Mouse (Mus musculus) activated CD4-positive, CD25-positive, alpha-beta regulatory T cell, adult 4 months (primary cell): ENCODE measurements at regions not wholly inside any gene's neighbourhood (a gene's known extent, or its start where the extent isn't known, plus 50 kb on each side); places are given as distances from the start of the nearest gene placed in this dataset.
A peak's percentile ranks its signal among the peaks of the same experiment; 100 is the strongest.

ENCODE experiments used
- ATAC-seq: one replicate; pipeline ENCODE4 v1.8.0; 2017

DNA sequence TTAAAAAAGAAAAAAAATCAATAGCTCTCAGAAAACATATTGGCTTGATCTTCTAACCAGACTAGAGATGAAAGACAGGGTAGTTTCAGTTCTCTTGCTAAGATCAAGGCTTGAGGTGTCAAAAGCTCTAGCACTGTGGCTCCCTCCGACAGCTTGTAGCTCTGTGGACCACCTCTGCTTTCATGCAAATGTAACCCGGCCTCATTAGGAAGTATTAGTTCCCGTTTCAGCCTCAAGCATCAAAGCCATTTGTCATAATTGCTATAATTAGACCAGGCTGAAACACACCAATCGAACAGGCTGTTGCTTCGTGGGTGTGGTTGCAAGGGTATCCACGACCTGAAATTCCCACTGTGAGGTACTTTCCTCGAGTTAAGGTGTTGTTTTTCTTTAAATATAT, 140.7 kb upstream of the Klf3 start:
- ATAC-seq = peak; percentile 66

DNA sequence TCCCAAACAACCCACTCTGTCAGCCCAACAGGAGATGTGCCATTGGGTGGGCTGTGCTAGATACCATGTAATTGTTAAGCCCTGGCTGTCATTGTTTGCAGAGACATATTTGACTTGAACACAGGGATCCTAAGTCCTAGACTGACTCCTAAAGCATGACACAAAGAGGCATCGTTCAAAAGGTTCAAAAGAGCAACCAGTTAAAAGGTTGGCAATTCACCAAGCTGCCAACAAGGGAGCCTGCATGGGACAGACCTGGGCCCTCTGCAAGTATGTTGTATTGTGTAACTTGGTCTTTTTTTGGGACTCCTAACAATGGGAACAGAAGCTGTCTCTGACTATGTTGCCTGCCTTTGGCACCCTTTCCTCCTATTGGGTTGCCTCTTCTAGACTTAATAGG, 139.4 kb upstream of the Klf3 start:
- no peak for ATAC-seq

DNA sequence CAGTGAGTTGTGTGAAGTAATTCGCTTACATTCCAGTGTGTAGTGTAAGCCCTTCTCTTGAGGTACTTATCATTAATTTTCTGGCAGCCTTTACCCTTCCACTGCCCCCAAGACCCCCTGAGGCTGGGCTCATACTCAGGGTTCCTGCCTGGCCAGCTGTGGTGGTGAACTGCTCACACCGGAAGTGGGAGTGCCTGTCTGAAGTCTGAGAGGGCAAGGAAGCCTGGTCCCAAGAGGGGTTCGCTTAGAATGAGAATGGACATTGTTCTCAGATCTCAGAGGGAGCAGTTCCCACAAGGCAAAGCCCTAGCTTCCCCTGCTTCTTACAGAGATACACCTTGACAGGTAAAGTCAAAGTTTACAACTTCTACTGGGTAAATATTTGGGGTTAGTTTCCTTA, 138.1 kb upstream of the Klf3 start:
- ATAC-seq = no peak

DNA sequence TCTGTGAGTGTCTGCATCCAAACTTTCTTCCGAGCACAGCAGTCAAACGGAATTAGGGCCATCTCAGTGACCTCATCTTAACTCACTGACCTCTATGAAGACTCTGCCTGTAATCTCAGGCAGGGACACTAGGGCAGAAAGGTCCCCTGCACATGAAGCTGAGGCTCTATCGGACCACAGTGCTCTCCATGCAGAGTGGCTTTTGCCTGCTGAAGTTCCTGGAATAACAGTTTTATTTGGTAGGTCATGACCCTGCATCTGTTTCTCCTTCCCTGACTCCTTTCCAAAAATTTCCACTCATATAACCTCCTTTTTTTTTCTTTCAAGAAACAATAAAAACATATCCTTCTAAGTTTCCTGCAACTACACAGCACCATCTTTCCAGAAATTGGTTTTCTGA, 136.9 kb upstream of the Klf3 start:
- no peak for ATAC-seq

DNA sequence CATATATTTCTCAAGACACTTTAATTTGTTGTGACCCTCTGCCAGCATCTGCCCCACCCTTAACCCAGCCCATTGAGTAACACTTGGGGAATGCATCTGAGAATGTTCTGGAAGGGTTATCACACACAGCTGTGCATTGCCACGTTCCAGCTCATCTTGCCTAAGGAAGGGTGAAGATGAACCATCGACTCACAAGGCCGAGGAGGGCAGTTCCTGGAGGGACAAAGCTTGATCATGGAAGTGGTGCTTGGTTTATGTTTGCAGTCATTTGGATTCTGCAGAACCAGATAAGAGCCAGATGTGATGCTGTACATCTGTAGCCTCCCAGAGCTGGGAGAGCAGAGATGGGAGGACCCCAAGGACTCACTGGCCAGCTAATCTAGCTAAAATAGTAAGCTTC, 136.1 kb upstream of the Klf3 start:
- no peak for ATAC-seq

DNA sequence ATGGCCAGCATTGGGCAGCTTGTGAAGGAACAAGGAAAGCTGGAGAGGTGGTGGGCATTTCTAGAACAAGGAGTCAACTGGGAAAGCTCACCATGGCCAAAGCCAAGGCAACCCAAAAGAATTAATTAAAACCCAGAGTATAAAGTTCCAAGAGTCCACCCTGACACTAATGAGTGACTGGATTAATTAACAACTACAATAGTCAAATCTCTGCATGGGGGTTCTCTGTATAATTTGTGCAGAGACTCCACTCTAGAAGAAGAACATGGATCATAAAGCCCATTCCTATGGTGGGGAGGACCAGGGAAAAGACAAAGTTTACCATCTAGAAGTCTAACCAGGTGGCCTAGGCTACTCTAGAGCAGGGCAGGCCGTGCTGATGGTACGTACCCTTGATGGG, 129.3 kb upstream of the Klf3 start:
- ATAC-seq = no peak

DNA sequence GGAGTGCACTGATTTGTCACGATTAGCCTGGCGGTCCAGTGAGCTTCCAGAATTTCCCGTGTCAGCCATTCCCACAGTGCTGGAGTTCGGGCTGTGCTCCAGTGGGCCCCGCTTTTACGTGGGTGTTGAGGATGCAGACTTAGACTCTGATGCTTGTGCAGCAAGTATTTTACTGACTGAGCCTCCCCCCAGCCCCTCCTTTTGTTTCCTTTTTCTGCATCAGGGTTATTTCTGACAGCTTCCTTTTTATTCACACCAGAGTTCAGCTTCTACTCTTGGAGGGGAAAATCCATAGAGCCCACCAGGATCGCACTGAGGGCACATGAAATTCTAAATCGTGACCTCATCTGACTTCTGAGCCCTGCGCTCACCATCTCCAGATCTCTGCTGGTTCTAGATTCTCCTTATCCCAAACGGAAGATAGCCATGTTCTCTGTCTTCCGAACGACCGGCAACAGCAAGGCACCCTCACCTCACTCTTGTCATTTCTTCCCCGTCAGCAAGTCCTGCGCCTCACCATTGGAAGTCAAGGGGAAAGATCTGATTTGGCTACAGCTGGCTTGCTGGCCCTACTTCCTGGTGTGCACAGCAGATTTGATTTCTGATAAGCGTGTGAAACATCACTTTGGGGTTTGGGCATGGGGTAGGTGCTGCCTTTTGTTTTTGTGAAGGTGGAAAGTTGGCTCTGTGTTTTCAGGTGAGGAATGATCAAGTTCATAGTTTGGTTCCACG, 126.8 kb upstream of the Klf3 start:
- peak; percentile 75 for ATAC-seq

DNA sequence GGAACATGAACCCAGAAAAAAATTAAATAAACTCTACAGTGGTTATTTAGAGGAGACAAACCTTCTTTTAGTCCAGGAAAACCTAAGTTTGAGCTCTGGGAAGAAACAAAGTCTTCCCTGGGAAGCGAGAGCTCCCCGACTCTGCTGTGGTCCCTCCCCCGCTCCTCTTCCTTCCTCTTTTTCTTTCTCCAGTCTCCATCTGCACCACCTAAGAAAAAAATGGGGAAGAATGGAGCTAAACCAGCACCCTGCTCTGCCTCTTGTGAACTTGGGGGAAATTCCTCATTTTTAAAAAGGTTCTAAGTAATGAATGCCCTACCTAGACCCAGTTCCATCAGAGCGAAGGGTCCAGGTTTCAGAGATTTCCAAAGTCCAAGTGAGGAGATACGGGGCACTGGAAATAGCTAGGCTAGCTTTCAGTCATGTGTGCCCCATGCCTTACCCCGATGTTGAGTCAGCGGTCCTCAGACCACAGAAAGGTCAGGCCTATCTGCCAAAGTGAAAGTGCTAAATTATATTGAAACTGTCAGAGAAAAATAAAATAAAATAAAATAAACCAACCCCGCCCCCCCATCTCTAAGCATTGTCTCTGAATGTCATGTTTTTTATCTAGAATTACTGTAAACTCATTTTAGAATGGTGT, 126.1 kb upstream of the Klf3 start:
- ATAC-seq = peak; percentile 22

DNA sequence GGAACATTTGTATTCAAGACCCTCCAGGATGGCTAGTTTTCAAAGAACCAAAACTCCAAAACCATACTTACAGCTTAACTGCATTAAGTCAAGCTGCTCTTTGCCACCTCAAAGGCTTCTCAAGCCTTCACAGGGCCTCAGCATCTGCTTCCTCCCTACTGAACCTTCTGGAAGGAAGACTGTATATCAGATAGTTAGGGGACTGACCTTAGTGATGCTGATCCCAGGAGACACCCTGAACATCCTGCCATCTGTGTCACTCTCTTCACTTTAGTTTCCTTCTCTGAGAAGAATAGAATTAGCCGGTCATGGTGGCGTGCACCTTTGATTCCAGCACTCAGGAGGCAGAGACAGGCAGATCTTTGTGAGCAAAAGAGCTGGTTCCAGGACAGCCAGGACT, 124.5 kb upstream of the Klf3 start:
- ATAC-seq = no peak

DNA sequence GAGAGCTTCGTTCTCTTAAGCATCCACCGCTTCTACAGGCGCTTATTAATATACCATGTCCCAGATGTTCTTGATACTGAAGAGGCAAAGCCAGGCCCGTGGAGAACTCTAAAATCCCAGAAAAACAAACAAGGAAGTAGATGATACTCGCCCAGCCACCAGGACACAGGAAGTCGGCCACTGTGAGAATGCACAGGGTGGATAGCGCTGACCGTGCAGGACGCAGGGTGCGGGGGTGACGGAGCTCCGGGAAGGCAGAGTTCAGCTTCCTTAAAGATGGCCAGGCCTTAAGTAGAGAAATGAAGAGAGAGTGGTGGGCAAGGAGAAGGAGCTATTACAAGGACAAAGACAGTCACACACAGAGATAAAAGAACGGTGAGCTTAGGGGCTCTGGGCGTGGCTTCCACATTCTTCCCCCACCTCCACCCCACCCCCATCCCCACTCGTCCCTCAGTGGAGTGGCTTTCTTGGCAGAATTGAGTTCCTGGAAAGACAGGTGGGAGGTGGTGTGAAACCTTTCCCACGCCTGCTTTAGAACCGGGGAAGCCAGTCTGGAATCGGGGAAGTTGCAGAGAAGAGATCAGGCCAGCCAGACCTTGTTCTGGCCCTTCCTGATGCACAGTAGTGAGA, 123.1 kb upstream of the Klf3 start:
- ATAC-seq = no peak

DNA sequence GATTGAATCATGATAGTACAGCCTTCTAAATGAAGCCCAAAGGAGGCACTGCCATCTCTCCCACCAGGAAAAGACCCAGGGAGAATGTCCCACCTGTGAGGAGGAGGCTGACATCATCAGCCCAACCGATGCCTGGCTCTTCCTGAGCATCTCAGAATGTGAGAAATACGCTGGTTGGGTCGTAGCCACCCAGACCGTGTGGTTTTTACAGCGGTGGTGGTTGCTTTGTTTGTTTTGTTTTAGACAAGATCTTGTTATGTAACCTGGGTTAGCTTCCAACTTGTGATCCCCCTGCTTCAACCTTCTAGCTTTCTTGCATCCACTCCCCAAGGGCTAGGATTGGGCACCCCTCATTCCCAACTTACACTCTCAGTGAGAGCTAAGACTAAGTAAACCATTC, 122.0 kb upstream of the Klf3 start:
- ATAC-seq = no peak

DNA sequence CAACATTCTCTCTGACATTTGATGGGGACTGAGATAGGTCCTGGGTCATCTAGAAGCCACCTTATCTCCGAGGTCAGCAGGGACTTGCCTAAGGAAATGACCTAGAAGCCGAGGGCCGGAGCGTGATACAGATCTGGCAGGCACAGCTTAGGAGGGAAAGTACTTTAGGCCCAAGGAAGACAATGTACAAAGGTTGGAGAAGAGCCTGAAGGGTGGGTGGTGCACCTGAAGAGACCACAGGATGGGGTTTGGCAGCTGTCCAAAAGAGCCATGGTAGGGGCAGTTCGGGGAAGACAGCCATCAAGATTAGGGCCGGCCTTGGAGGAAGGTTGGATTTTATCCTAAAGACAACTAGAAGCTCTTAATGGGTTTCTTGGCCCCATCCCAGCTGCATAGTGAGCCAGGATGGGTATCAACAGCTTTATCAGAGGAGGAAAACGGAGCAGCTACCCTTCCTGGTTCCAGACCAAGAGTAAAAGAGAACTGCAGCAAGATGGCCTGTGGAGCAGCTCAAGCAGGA, 120.8 kb upstream of the Klf3 start:
- no peak for ATAC-seq

DNA sequence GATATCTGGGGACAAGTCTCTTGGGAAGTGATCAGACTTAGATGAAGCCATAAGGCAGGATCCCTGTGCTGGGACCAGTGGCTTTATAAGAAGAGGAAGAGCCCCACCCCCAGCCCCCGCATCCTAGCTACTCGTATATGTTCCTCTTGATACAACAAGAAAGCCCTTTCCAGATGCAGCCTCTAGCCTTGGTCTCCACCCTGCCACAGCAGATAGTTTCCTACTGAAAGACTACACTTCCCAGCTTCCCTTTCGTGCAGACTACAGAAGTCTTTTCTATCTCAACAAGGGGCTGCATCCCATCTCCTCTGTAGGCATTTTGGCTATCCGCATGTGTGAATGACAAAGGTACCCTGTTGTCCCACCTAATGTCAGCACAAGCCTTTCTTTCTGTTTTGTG, 119.8 kb upstream of the Klf3 start:
- no peak for ATAC-seq

DNA sequence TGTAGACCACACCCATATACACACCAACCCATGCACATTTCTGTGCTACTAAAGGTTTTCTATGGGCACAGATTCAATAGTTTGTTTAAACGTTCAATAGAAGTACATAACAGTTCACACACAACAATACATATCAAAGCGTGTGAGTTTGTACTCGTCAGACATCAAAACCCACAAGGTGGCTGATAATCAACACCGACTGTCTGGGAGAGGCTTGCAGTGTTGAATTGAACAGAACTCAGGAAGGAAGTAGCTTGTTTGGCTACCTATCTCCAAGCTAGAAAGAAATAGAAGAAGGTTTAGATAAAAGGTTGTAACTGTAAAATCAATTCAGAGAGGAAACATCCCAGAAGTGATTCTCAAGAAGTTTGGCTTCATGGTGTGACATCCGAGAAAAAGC, 118.9 kb upstream of the Klf3 start:
- ATAC-seq = peak; percentile 72

DNA sequence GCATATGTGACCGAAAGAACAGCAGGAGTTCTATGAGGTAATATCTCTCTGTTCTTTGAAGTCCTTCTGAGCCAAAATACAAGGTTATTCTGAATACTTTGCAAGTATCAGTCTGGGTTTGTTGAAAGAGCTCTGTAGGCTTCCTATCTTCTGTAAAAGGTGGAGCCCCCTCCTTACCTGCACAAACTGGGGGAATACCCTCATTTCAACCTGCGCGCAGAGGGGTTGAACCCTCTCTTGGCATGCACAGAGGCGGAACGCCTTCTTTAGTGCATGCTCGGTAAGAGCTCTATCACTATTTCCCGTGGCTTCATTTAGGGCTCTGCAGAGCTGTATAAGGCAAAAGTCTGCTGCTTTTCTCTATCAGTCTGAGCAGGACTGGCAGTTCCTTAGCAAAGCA, 113.0 kb upstream of the Klf3 start:
- ATAC-seq = peak; percentile 54

DNA sequence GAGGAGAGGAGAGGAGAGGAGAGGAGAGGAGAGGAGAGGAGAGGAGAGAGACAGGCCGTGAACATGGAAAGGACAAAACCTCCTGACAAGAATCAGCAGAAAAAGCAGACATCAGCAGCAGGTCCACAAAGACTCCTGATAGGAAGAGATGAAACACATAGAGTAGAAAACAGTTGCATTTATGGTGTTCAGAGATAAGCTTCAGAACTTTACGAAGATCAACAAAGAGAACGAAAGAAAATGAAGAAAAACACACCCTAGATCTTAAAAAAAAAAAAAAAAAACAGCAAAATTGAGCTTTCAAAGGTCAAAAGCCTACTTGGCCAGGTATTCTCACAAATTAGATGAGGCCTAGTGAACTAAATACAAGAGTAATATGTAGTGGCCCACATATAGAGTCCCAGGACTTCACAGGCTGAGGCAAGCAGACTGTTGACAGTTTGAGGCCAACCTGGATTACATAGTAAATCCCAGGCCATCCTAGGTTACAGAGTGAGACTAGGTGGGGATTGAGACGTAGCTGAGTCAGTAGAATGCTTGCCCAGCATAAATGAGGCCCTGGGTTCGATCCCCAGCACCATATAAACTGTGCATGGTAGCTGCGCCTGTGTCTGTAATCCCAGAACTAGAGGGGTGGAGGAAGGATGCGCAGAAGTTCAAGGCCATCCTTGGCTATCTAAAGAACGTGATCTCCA, 111.6 kb upstream of the Klf3 start:
- no peak for ATAC-seq

DNA sequence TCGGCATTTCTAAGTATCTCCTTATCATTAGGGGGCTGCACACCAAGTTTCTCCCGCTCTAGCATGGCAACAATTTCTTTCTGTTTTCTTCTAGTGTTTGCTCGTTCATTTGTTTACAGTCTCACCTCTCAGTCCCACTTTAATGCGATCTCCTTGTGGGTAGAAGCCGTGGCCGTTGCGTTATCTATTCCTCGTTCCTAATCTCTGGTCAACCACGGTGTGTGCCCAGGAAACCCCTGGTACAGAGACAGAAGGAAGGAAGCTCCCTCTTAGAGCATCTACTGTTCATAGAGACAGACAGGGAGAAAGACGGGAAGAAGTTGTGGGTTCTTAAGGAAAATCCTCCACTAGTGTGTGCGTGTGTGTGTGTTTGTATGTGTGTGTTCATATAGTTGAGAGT, 110.9 kb upstream of the Klf3 start:
- ATAC-seq = no peak

DNA sequence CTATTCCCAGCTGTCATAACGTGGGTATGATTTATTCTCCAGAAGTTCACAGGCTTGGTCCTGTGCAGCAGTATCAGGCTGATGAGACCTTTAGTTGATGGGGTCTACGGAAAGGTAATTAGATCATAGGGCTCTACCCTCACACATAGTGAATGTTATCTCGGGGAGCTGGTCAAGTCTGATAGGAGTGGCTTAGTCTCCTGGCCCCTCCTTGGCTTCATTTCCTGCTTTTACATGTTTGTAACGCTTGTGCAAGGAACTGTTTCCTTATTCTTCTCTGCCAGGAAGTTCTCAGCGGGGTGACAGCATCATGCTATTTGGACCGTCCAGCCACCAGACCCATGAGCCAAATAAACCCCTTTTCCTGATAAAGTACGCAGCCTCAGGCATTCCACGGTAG, 109.6 kb upstream of the Klf3 start:
- no peak for ATAC-seq

DNA sequence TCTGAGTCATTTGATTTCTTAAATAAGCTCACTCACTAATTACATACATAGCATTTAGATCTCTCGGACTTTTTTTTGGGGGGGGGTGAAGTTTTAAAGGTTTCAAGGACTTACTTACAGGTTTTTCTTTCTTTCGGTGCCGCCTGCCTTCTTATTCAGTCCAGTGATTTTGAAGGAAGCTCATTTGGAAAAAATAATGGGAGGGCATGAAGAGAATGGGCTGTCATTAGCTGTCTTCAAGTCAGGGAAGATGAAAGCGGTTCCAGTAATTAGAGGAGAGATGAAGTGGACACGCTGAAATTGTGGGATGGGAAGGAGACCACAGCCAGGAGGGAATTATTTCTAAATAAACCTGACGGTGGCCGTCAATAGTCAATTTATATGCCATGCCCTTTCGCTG, 108.6 kb upstream of the Klf3 start:
- ATAC-seq = no peak

DNA sequence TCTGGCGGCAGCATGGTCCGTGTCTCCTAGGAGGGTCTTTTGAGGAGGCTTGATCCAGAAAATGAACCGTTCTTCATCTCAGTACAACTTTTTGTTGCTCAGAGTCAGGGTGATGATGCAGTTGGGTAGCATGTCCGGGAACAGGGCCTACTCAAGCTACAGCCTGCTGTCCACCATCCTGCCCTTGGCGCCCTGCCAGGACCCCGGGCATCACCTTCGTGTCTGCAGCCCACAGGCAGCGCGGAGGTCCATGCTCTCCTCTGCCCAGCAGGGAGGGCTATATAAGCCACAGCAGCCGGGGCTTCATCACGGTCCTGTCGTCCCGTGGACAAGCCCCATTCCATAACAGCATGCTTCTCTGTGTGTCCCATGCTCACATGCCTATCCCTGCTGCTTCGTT, 107.1 kb upstream of the Klf3 start:
- ATAC-seq = no peak

DNA sequence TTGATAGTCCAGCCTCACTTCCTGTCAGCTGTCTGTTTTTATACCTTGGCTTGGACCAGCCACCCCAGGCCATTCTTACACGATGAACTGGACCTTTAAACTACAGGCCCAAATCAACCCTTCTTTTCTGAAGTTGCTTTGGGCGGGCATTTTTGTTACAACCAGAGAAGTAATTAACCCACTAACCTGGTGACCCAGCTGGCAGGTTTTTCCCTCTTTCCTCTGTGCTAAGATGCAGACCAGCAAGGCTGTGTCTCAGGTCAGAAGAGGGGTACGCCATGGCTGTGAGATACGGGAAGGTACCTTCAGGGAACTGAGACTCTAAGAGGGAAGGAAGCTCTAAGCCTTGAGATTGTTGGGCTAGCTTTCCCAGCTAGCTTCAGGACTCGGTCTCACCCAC, 105.7 kb upstream of the Klf3 start:
- no peak for ATAC-seq

DNA sequence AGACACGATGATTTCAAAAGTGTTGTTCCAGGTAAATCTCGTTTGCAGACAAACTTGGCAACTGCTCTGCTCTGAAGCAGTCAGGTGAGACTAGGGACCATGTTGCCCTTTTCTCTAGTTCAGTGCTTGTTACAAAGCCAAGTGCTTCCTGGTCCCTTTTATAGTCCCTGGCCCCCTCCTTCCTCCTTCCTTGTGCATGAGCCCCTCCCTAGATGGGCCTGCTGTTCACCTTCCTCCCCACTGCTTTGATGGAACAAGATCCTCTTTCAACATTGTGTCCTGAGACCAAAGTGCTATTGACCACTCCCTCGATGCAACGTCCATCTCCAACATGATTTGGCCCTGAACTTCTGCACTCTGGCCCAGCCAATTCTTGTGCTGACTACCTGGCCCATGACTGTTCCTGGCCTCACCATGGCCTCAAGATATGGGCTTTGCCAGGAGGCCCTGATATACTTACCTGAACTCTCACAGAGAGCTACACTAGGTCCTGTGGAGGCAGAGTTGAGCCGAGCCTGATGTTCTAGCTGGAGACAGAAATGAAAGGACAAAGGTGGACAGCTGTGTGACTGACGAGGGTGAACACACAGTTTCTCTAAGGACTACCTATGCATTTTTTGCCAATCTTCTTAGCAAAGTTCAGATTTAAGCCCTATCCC, 104.6 kb upstream of the Klf3 start:
- no peak for ATAC-seq

DNA sequence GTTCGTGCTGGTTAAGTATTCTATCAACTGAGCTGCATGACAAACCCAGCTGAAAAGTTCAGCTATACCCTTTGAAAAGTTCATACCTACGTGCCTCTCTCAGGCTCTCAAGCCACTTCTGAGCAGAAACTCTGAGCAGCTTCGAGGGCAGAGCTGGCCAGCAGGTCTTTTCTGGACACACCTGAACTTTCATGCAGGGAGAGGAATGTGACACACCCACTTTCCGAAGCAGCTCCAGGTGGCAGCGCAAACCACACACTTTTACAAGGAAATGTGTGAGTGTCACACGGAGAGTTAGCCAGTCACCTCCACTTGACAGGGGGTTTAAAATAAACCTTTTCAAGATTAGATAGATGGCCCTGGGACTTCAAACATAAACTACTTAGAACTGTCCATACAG, 103.2 kb upstream of the Klf3 start:
- no peak for ATAC-seq
